Mouse (Mus musculus) neural tube, embryonic 12.5 days (tissue): Measurements from ENCODE around the gene Rbm24. TPM values are rescaled to one million over a fixed set of nuclear protein-coding genes. Genes with fewer than 3 reads are reported as not detected.

Experiments used
- ATAC-seq: fragments of 200-750 bp; cut with Nextera tagmentation; 2 replicates; pipeline ENCODE4 v1.8.0; 2017; ENCODE audit warnings: low read depth, mild to moderate bottlenecking, moderate TSS enrichment, moderate library complexity; ENCODE audit not compliant: low FRiP score
- H3K27ac ChIP-seq: fragments of 300-500 bp; sonication (generic); 2 replicates; pipeline ENCODE4 v1.5.1; 2016
- H3K27me3 ChIP-seq: fragments of 300-500 bp; sonication (generic); replicated peaks from 2 replicates; pipeline ENCODE4 v1.6.1; 2016; ENCODE audit warnings: mild to moderate bottlenecking
- H3K36me3 ChIP-seq: fragments of 300-500 bp; sonication (generic); 2 replicates; pipeline ENCODE4 v1.6.1; 2016; ENCODE audit warnings: mild to moderate bottlenecking
- H3K4me1 ChIP-seq: fragments of 300-500 bp; sonication (generic); 2 replicates; pipeline ENCODE4 v1.6.1; 2016
- H3K4me2 ChIP-seq: fragments of 300-500 bp; sonication (generic); replicated peaks from 2 replicates; pipeline ENCODE4 v1.6.1; 2016; ENCODE audit warnings: mild to moderate bottlenecking
- H3K4me3 ChIP-seq: fragments of 300-500 bp; sonication (generic); 2 replicates; pipeline ENCODE4 v1.5.1; 2016
- H3K9ac ChIP-seq: fragments of 300-500 bp; sonication (generic); 2 replicates; pipeline ENCODE4 v1.6.1; 2016; ENCODE audit warnings: mild to moderate bottlenecking
- H3K9me3 ChIP-seq: fragments of 300-500 bp; sonication (generic); 2 replicates; pipeline ENCODE4 v1.6.1; 2016; ENCODE audit warnings: mild to moderate bottlenecking
- WGBS: fragments of 180-500 bp; shearing (Covaris S2); methylation state at CpG from one replicate; pipeline ENCODE4 v1.1.7; 2016; 5-methylcytosine and 5-hydroxymethylcytosine counted together
- polyA plus RNA-seq: library from polyadenylated mRNA; unstranded; fragments of >200 nt; fragmentation: Nextera tagmentation; extraction: Ambion mirVana; gene quantifications from 2 replicates; pipeline ENCODE4 v1.2.1, GENCODE M21; 2016

The Rbm24 gene
- polyA plus RNA-seq, 1 experiment from 2014 or later = 5.8 TPM

GRCm38 (mm10) chr13:46446062-46446461 lies 27.8 kb downstream of the Rbm24 start:
- WGBS = 83% methylated on average over 6 of the region's 6 CpGs
- H3K4me1 ChIP-seq = no peaks in the 10 kb centered on the region
- no peaks in the 10 kb centered on the region for H3K27me3 ChIP-seq
- no peak overlapping the region for H3K27ac ChIP-seq
- H3K9me3 ChIP-seq = no peaks in the 10 kb centered on the region
- H3K4me3 ChIP-seq = no peak overlapping the region
- H3K9ac ChIP-seq = no peak overlapping the region
- H3K4me2 ChIP-seq = no peak overlapping the region
- no peak for ATAC-seq
- no peaks in the 10 kb centered on the region for H3K36me3 ChIP-seq

- 92% methylated on average over 2 of the region's 2 CpGs for WGBS
- no peak overlapping the region for H3K27ac ChIP-seq
These were observed 30.0 kb downstream of the Rbm24 start for GRCm38 (mm10) chr13:46448276-46448675.

GRCm38 (mm10) chr13:46449955-46450354 lies 31.7 kb downstream of the Rbm24 start:
- Histone ChIP-seq H3K4me3 (no peak overlapping the region), H3K9ac (no peak overlapping the region), H3K27ac (no peak overlapping the region), H3K9me3 (no peaks in the 10 kb centered on the region), H3K4me1 (no peaks in the 10 kb centered on the region), H3K36me3 (no peaks in the 10 kb centered on the region), H3K27me3 (no peaks in the 10 kb centered on the region), H3K4me2 (no peak overlapping the region)
- 70% methylated on average over 4 of the region's 4 CpGs for WGBS
- no peak for ATAC-seq

More at GRCm38 (mm10) chr13:46448276-46448675, 30.0 kb downstream of the Rbm24 start:
- H3K36me3 ChIP-seq = no peaks in the 10 kb centered on the region
- no peak overlapping the region for H3K4me3 ChIP-seq
- no peak overlapping the region for H3K9ac ChIP-seq
- ATAC-seq = no peak
- H3K9me3 ChIP-seq = no peaks in the 10 kb centered on the region
- no peaks in the 10 kb centered on the region for H3K27me3 ChIP-seq
- no peak overlapping the region for H3K4me2 ChIP-seq
- no peaks in the 10 kb centered on the region for H3K4me1 ChIP-seq

- no peaks in the 10 kb centered on the region for H3K4me1 ChIP-seq
- H3K9ac ChIP-seq = no peak overlapping the region
- no peak for ATAC-seq
These were observed 32.4 kb downstream of the Rbm24 start for GRCm38 (mm10) chr13:46450623-46451022.

GRCm38 (mm10) chr13:46451548-46451947 lies 33.3 kb downstream of the Rbm24 start:
- no peaks in the 10 kb centered on the region for H3K9me3 ChIP-seq
- no peak overlapping the region for H3K4me3 ChIP-seq
- H3K27ac ChIP-seq = no peak overlapping the region
- H3K27me3 ChIP-seq = no peaks in the 10 kb centered on the region
- no peak overlapping the region for H3K4me2 ChIP-seq
- H3K36me3 ChIP-seq = no peaks in the 10 kb centered on the region
- no peak for ATAC-seq
- no peak overlapping the region for H3K9ac ChIP-seq
- H3K4me1 ChIP-seq = no peaks in the 10 kb centered on the region
- 75% methylated on average over 3 of the region's 3 CpGs for WGBS

More at GRCm38 (mm10) chr13:46450623-46451022, 32.4 kb downstream of the Rbm24 start:
- no peaks in the 10 kb centered on the region for H3K9me3 ChIP-seq
- H3K27me3 ChIP-seq = no peaks in the 10 kb centered on the region
- H3K27ac ChIP-seq = no peak overlapping the region
- H3K36me3 ChIP-seq = no peaks in the 10 kb centered on the region
- WGBS = 79% methylated on average over 7 of the region's 7 CpGs
- H3K4me3 ChIP-seq = no peak overlapping the region
- no peak overlapping the region for H3K4me2 ChIP-seq

- Histone ChIP-seq H3K4me2 (no peak overlapping the region), H3K27ac (no peak overlapping the region), H3K4me3 (no peak overlapping the region), H3K36me3 (no peaks in the 10 kb centered on the region), H3K9me3 (no peaks in the 10 kb centered on the region), H3K27me3 (no peaks in the 10 kb centered on the region), H3K9ac (no peak overlapping the region), H3K4me1 (no peaks in the 10 kb centered on the region)
- 72% methylated on average over 10 of the region's 10 CpGs for WGBS
- ATAC-seq = no peak
These were observed 41.3 kb downstream of the Rbm24 start for GRCm38 (mm10) chr13:46459546-46459945.

- Histone ChIP-seq H3K27ac (no peak overlapping the region), H3K36me3 (no peaks in the 10 kb centered on the region), H3K27me3 (no peaks in the 10 kb centered on the region), H3K9ac (no peak overlapping the region), H3K9me3 (no peaks in the 10 kb centered on the region), H3K4me2 (no peak overlapping the region), H3K4me1 (no peaks in the 10 kb centered on the region), H3K4me3 (no peak overlapping the region)
- ATAC-seq = no peak
- WGBS = 93% methylated on average over 4 of the region's 4 CpGs
These were observed 44.0 kb downstream of the Rbm24 start for GRCm38 (mm10) chr13:46462280-46462679.

GRCm38 (mm10) chr13:46463764-46464163 lies 45.5 kb downstream of the Rbm24 start:
- no peak overlapping the region for H3K4me2 ChIP-seq
- no peak overlapping the region for H3K4me3 ChIP-seq
- H3K27ac ChIP-seq = no peak overlapping the region
- no peak for ATAC-seq
- H3K9ac ChIP-seq = no peak overlapping the region
- H3K36me3 ChIP-seq = no peaks in the 10 kb centered on the region
- no peaks in the 10 kb centered on the region for H3K27me3 ChIP-seq
- no peaks in the 10 kb centered on the region for H3K9me3 ChIP-seq
- WGBS = 81% methylated on average over 3 of the region's 3 CpGs
- H3K4me1 ChIP-seq = no peaks in the 10 kb centered on the region

GRCm38 (mm10) chr13:46468251-46468650 lies 50.0 kb downstream of the Rbm24 start:
- Histone ChIP-seq H3K36me3 (no peaks in the 10 kb centered on the region), H3K4me3 (no peak overlapping the region), H3K4me2 (no peak overlapping the region), H3K9ac (no peak overlapping the region), H3K27me3 (no peaks in the 10 kb centered on the region), H3K9me3 (no peaks in the 10 kb centered on the region), H3K4me1 (no peaks in the 10 kb centered on the region), H3K27ac (no peak overlapping the region)
- ATAC-seq = no peak
- WGBS = 69% methylated on average over 8 of the region's 8 CpGs

GRCm38 (mm10) chr13:46469536-46469935 lies 51.3 kb downstream of the Rbm24 start:
- no peak overlapping the region for H3K4me2 ChIP-seq
- H3K4me3 ChIP-seq = no peak overlapping the region
- ATAC-seq = no peak
- H3K36me3 ChIP-seq = no peaks in the 10 kb centered on the region
- H3K27ac ChIP-seq = no peak overlapping the region
- 89% methylated on average over 2 of the region's 2 CpGs for WGBS
- no peaks in the 10 kb centered on the region for H3K9me3 ChIP-seq
- no peak overlapping the region for H3K9ac ChIP-seq
- no peaks in the 10 kb centered on the region for H3K27me3 ChIP-seq
- no peaks in the 10 kb centered on the region for H3K4me1 ChIP-seq

Other genes starting within 250 kb of the Rbm24 start
- gene Stmnd1, start 144.7 kb upstream of the Rbm24 start, polyA plus RNA-seq = not detected in 2 replicates
- gene Cap2, start 83.4 kb downstream of the Rbm24 start, polyA plus RNA-seq = 9.4 and 13.5 TPM in 2 replicates